Mouse (Mus musculus) cerebellum, adult 18-20 months (tissue): ENCODE results near the gene Olfr1389.
"Not testable (repeated sequence)": the region's sequence is repeated elsewhere in the genome, so short reads cannot be mapped to it uniquely, and the experiment has no call there.

Source experiments
- DNase-seq, 2 experiments: peaks; one replicate each; pipeline ENCODE4 v3.0.0; 2021

The Olfr1389 gene

DNA sequence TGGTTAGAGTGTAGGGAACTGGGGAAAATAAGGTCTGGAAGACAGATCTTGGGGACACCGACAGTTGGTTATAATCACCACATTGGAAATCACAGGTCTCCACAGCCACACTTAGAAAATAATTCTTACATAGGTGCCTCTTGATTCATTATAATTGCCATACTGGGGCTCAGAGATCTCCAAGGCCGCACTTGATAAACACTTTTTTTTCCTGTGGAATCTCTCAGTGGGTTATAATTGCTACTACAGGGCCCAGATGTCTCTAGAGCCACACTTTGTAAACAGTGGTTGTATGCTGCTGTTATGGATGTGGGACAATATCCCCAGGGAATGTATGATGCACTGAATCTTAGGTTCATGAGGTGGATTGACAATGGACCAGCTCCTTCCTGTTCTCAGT, at the start of gene Olfr1389:
Olfr1389 (plus strand) TSS at position 301 of the 400 bp plus-strand sequence.
- no peak for DNase-seq

DNA sequence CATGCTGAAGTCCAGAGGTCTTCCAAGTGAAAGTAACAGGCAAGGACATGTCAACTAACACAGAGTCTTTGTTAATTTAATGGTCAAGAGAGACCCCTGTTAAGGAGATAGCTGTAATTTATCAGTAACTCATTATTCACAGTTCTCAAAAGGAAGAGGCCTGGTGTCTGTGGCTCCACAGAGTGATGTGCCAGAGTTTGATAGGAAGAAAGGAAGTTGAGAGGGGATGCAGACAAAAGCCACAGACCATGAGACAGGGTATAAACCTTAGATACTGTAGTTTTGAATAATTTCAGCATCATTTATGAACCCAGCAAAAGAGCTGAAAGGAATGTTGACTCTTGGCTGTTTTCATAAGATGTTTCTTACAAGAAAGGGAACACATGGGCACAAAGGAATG, 39.7 kb upstream of the Olfr1389 start:
- DNase-seq: no peak

DNA sequence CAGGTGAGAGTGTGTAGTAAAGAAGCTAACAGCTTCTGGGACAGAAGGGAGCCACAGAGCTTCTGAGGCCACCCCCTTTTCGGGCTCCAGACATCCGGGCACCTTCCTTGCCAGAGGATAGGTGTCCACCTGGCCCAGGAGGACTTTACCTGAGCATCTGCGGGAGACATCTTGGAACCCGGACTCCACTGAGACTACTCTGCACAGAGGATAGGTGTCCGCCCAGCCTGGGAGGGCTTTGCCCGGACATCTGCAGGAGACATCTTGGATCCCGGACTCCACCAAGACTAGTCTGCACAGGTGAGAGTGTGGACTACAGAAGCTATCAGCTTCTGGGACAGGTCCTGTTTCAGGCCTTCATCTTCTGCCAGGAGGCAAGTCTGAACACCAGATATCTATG, 36.7 kb upstream of the Olfr1389 start:
- DNase-seq: not testable (repeated sequence)

DNA sequence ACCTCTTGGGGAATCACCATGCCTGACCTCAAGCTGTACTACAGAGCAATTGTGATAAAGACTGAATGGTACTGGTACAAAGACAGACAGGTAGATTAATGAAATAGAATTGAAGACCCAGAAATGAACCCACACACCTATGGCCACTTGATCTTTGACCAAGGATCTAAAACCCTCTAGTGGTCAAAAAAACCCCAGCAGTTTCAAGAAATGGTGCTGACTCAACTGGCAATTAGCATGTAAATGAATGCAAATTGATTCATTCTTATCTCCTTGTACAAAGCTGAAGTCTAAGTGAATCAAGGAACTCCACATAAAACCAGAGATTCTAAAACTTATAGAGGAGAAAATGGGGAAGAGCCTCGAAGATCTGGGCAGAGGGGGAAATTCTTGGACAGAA, 30.2 kb upstream of the Olfr1389 start:
- DNase-seq: not testable (repeated sequence)

DNA sequence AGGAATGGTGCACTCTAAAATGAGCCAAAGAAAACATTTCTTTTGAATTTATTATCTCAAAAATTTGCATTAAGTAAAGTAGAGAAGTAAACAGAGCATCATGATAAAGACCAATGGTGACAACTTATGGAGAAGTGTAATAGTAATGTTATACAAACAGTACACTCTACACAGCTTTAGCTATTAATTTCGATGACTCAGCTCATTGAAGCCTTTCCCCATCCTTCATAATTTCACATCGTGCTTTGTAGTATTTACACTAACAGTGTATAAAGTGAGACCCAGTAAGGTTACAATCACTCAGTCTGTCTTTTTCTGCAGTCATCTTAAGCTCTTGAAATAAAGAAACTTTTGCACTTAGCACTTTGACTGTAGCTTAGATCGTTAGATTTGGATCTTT, 16.1 kb upstream of the Olfr1389 start:
- DNase-seq: no peak

DNA sequence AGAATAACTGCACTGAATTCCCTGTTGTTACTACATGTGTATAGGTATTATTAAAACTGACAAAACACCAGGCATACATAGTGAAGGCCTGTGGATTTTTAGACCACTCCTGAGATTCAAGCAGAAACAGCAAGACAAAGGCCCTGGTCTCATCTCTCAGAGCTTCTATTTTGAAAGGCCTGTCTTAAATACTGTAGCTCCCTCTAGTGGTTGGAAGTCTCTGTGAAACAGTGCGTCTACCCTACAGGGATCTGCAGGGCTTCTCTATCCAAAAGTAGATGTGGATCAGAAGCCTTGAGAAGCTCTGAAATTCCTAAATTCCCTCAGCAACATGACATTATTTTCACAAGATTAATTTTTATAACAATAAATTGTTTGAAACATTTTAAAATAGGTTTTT, 12.3 kb upstream of the Olfr1389 start:
- DNase-seq: no peak

DNA sequence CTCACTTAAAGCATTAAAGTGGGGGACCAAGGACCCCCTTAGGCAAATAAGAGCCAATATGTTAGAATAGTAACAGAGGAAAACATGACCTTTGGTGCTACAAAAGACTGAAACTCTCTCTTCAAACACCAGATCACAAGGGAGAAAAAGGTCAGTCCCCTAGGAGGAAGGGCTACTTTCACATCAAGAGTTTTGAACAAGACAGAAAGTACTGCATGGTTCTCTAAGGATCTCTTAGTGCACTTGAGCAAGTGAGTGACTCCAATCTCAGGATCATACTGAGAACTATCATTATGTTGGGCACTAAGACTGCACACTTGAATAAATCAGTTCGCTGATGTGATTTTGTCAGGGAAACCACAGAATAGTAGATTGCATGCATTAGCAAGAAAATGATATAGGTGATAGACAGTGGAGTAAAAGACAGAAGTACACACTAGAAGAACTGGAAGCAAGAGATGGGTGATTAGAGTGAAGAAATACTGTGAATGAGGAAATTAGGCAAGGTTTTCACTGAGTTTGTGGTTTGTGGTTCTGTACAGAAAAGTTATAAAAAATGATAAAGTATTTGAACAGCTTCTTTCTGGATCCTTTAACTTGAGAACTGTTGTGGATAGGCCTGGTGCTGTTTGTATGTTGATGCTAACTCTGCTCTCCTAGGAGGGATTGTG, 2.5 kb downstream of the Olfr1389 start:
- no peak for DNase-seq

DNA sequence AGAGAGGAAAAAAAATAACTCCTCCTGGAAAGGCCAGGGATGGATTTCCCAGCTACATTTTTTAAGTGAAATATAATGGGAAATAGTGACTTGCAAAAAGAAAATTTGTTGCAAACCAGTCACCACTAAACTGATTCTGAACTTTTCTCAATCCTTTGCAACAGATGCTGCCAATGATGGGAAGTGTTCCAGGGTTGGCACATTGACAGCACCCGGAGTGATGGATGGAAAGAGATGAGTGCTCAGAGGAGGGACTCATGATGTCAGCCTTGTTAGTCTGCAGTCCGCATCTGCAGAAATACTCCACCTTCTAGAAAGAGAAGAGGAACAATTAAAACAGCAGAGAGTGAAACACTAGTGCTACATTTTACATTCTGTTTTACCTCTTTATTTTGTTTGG, 6.8 kb downstream of the Olfr1389 start:
- DNase-seq: no peak

DNA sequence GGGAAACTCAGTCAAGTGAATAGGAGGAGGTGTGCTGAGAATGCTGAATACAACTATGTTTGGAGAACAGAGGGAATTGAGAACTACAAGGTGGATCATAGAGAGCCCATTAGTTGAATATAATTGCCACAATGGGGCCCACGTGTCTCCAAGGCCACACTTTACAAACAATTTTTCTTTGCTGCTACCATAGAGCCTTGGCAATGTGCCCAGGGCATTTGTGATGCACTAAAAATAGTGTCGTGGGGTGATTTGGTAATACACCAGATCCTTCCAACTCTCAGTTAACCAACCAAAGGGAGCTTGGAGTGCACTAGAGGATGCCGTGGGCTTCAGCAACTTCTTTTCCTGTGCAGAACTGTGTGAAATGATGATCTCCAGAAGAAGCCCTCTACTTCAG, 13.5 kb downstream of the Olfr1389 start, which contains the start of gene Olfr1388:
Olfr1388 (plus strand) TSS at position 214 of the 400 bp plus-strand sequence.
- no peak for DNase-seq

DNA sequence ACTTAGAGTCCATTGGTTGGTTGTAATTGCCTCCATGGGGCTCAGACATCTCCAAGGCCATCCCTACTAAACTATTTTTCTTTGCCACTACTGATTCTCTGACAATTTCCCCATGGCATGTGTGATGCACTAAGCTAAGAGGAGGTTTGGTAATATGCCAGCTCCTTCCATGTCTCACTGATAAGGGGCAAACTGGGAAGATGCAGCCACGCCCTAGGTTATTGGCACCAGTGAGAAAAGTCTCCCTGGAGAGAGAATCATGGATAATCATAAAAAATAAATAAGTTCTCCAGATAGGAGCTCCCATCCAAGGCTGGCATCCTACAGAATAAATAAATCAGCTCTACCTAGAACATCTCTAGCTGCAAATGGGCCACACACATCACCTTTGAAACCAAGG, 32.2 kb downstream of the Olfr1389 start, which contains the start of gene Olfr1387:
Olfr1387 (plus strand) TSS at position 301 of the 400 bp plus-strand sequence.
- DNase-seq: no peak

DNA sequence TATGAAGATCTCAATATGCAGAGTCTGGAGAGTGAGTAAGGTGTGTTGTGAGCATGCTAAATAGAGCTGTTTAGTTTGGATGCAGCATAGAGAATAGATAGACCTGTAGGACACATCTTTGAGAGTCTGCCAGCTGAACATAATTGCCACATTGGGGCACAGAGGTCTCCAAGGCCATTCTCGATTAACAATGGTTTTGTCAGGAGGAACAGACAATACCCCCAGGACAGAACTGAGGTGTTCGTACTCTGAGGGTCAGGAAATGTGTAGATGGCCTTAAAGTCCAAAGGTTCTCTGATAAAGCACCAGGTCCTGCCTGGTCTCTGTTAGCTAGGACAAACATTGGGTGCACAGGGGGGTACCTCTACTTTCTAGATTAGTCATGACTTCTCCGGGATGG, 41.9 kb downstream of the Olfr1389 start, which contains the start of gene Olfr1386:
Olfr1386 (plus strand) TSS at position 301 of the 400 bp plus-strand sequence.
- not testable (repeated sequence) for DNase-seq
